16 mouse cellular contexts compared by ENCODE assay signal in the genomic region with DNA sequence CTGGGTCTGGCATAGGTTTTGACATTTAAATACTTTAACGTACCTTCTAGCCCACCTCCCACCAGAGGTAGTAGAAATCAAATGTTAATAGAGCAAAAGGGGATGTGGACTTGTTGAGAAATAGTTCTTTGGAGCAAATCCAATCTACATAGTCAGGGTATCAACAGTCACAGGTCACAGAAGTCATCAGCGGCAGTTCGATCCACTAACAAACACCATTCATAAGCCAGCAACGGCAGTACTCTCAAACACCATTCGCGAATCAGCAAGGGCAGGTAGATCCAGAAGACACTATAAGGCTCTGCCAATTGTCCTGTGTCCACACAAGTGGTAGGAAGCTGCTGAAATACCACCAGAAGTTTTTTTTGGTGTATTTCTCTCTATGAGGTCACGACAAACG.
"Had no signal": no experiment of that assay in that cellular context is flagged by ENCODE, and none has a peak within 500 bp of the region (broad histone marks: within the 10 kb centered on the region; RNA-seq: fewer than 3 reads in every experiment).

No protein-coding gene starts in this region.

- H3K36me3 ChIP-seq: neural tube, embryonic 13.5 days; neural tube, embryonic 15.5 days; stomach, embryonic 15.5 days had no signal

- H3K4me1 ChIP-seq: stomach, embryonic 15.5 days had no signal

- H3K27ac ChIP-seq: neural tube, embryonic 13.5 days; neural tube, embryonic 15.5 days; stomach, embryonic 15.5 days; stomach, postnatal 0 days had no signal

- H3K9ac ChIP-seq: neural tube, embryonic 13.5 days; neural tube, embryonic 15.5 days; stomach, embryonic 15.5 days had no signal

- H3K4me3 ChIP-seq: neural tube, embryonic 13.5 days; neural tube, embryonic 15.5 days; stomach, embryonic 15.5 days had no signal

- DNase-seq: retina, postnatal 1 day; right cerebral cortex, adult 18-20 months; right cerebral cortex, postnatal 14 days; right cerebral cortex, postnatal 25 days; right cerebral cortex, postnatal 4 days; spleen, adult 18-20 months; thymus, adult 18-20 months; thymus, adult 2 months; thymus, postnatal 14 days; thymus, postnatal 25 days; thymus, postnatal 36 days; thymus, postnatal 4 days had no signal

- H3K27me3 ChIP-seq: neural tube, embryonic 13.5 days; neural tube, embryonic 15.5 days; stomach, embryonic 15.5 days had no signal
